Mouse (Mus musculus) myocyte (in vitro differentiated cells): ENCODE data around the gene Gm37240. TPM values are rescaled to one million over a fixed set of nuclear protein-coding genes. Genes with fewer than 3 reads are reported as not detected.

ENCODE experiments used
- H3K27me3 ChIP-seq: one replicate; pipeline ENCODE4 v1.6.1; 2011; ENCODE audit not compliant: control insufficient read depth, insufficient read depth, insufficient read length
- H3K36me3 ChIP-seq: one replicate; pipeline ENCODE4 v1.6.1; 2011; ENCODE audit not compliant: control insufficient read depth, insufficient read depth
- H3K4me2 ChIP-seq: one replicate; pipeline ENCODE4 v1.6.1; 2011; ENCODE audit warnings: low read depth, control low read depth
- H3K4me3 ChIP-seq: one replicate; pipeline ENCODE4 v1.5.1; 2011; ENCODE audit warnings: mild to moderate bottlenecking, control low read depth, moderate library complexity
- H3K79me2 ChIP-seq: one replicate; pipeline ENCODE4 v1.6.1; 2011; ENCODE audit not compliant: control insufficient read depth, insufficient read depth
- H3ac ChIP-seq: one replicate; pipeline ENCODE4 v1.6.1; 2011; ENCODE audit not compliant: control insufficient read depth, insufficient read length
- CEBPB ChIP-seq: IDR thresholded peaks from 2 replicates; pipeline ENCODE4 v1.6.1; 2011; ENCODE audit warnings: mild to moderate bottlenecking, moderate library complexity; ENCODE audit not compliant: poor library complexity, insufficient read depth, severe bottlenecking
- E2F4 ChIP-seq: IDR thresholded peaks from one replicate; pipeline ENCODE4 v1.6.1; 2011; ENCODE audit warnings: mild to moderate bottlenecking, control low read depth, moderate library complexity; ENCODE audit not compliant: insufficient read depth
- MAX ChIP-seq: IDR thresholded peaks from one replicate; pipeline ENCODE4 v1.6.1; 2011; ENCODE audit warnings: low read depth, mild to moderate bottlenecking, control low read depth
- MYOD1 ChIP-seq, 3 experiments: IDR thresholded peaks; one replicate each; pipeline ENCODE4 v1.6.1; 2011; ENCODE audit warnings: control low read depth in 2 of 3, low read depth in 2 of 3, mild to moderate bottlenecking in 2 of 3, moderate library complexity in 1 of 3; ENCODE audit not compliant: insufficient read length in 2 of 3, control insufficient read depth in 1 of 3
- MYOG ChIP-seq, 3 experiments: IDR thresholded peaks; one replicate each; pipeline ENCODE4 v1.6.1; 2011; ENCODE audit warnings: control low read depth in 2 of 3, low read depth in 2 of 3, mild to moderate bottlenecking in 2 of 3; ENCODE audit not compliant: insufficient read length in 2 of 3, control insufficient read depth in 1 of 3, insufficient read depth in 1 of 3
- POLR2A ChIP-seq: IDR thresholded peaks from one replicate; pipeline ENCODE4 v1.6.1; 2011; ENCODE audit warnings: low read depth, mild to moderate bottlenecking, control low read depth, moderate library complexity; ENCODE audit not compliant: insufficient read length
- POLR2AphosphoS2 ChIP-seq: IDR thresholded peaks from one replicate; pipeline ENCODE4 v1.6.1; 2011; ENCODE audit warnings: low read depth, control low read depth; ENCODE audit not compliant: insufficient read length
- REST ChIP-seq: IDR thresholded peaks from one replicate; pipeline ENCODE4 v1.6.1; 2011; ENCODE audit warnings: mild to moderate bottlenecking, control low read depth, moderate library complexity; ENCODE audit not compliant: insufficient read depth, insufficient read length
- SRF ChIP-seq: IDR thresholded peaks from one replicate; pipeline ENCODE4 v1.6.1; 2011; ENCODE audit warnings: low read depth; ENCODE audit not compliant: control insufficient read depth, insufficient read length
- TCF12 ChIP-seq: IDR thresholded peaks from one replicate; pipeline ENCODE4 v1.6.1; 2011; ENCODE audit warnings: mild to moderate bottlenecking, control low read depth; ENCODE audit not compliant: poor library complexity, insufficient read depth, severe bottlenecking
- TCF3 ChIP-seq: IDR thresholded peaks from one replicate; pipeline ENCODE4 v1.6.1; 2011; ENCODE audit warnings: low read depth, control low read depth; ENCODE audit not compliant: insufficient read length
- USF1 ChIP-seq: IDR thresholded peaks from one replicate; pipeline ENCODE4 v1.6.1; 2011; ENCODE audit warnings: low read depth, mild to moderate bottlenecking, control low read depth, moderate library complexity
- polyA plus RNA-seq: library from polyadenylated mRNA; unstranded; fragments of >200 nt; fragmentation: generic; extraction: Trizol; gene quantifications from one replicate; pipeline ENCODE4 v1.2.1, GENCODE M21; 2012; ENCODE audit warnings: missing spikeins

The Gm37240 gene
- polyA plus RNA-seq, 1 experiment = 8.7 TPM

- H3K27me3 ChIP-seq = no peaks in the 10 kb centered on the region
- TF ChIP-seq REST (no peak), SRF (no peak), TCF3 (no peak), MAX (no peak), USF1 (no peak), MYOD1 (IDR thresholded peaks at IDR 0.05; ENCODE audit: control insufficient read depth in 1 of 3, insufficient read length in 2 of 3, low read depth in 2 of 3) (no peak), CEBPB (no peak), E2F4 (no peak), MYOG (IDR thresholded peaks at IDR 0.05; ENCODE audit: control insufficient read depth in 1 of 3, insufficient read depth in 1 of 3, insufficient read length in 2 of 3, low read depth in 2 of 3) (no peak), TCF12 (no peak), POLR2AphosphoS2 (no peak), POLR2A (no peak)
- no peak overlapping the region for H3K4me2 ChIP-seq
- peaks cover 27% of the 10 kb centered on the region for H3K36me3 ChIP-seq
- H3K4me3 ChIP-seq = no peak overlapping the region
- no peaks in the 10 kb centered on the region for H3K79me2 ChIP-seq
- H3ac ChIP-seq = no peak overlapping the region
These were observed 914.4 kb downstream of the Gm37240 start for GRCm38 (mm10) chr3:84972881-84973280.

GRCm38 (mm10) chr3:84971561-84971960, 915.8 kb downstream of the Gm37240 start:
- peaks cover 32% of the 10 kb centered on the region for H3K36me3 ChIP-seq
- no peaks in the 10 kb centered on the region for H3K27me3 ChIP-seq
- H3K4me3 ChIP-seq = no peak overlapping the region
- H3K4me2 ChIP-seq = no peak overlapping the region
- no peaks in the 10 kb centered on the region for H3K79me2 ChIP-seq
- TF ChIP-seq POLR2A (no peak), TCF3 (no peak)
- H3ac ChIP-seq = no peak overlapping the region

DNA sequence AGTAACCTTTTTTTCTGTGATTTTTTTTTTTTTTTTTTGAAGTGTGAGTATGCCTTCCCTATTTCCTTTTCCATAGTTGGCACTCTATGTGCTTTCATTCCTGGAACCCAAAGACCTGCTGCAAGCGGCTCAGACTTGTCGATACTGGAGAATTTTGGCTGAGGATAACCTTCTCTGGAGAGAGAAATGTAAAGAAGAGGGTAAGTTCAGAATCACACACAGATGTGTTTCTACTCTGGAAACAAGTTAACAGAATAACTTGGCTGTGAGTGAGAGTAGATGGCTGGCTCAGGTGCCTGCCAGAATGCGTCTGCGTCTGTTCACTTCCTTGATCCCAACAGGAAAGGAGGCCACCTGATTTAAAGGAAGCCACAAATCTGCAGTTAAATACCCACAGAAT, 920.0 kb downstream of the Gm37240 start:
- H3K4me2 ChIP-seq = no peak overlapping the region
- no peaks in the 10 kb centered on the region for H3K79me2 ChIP-seq
- TF ChIP-seq MAX = no peak
- TF ChIP-seq POLR2A = no peak
- no peak for TF ChIP-seq TCF3
- TF ChIP-seq E2F4 = no peak
- TF ChIP-seq TCF12 = no peak
- TF ChIP-seq REST = no peak
- no peak for TF ChIP-seq CEBPB
- no peaks in the 10 kb centered on the region for H3K27me3 ChIP-seq
- no peak overlapping the region for H3ac ChIP-seq
- peaks cover 43% of the 10 kb centered on the region for H3K36me3 ChIP-seq
- H3K4me3 ChIP-seq = no peak overlapping the region

GRCm38 (mm10) chr3:84965156-84965555, 922.2 kb downstream of the Gm37240 start:
- Histone ChIP-seq H3K4me2 (no peak overlapping the region), H3K4me3 (no peak overlapping the region), H3K36me3 (peaks cover 43% of the 10 kb centered on the region), H3K79me2 (no peaks in the 10 kb centered on the region), H3ac (no peak overlapping the region), H3K27me3 (no peaks in the 10 kb centered on the region)
- no peak for TF ChIP-seq SRF
- no peak for TF ChIP-seq POLR2A
- TF ChIP-seq CEBPB = no peak
- TF ChIP-seq MAX = no peak
- TF ChIP-seq USF1 = no peak
- no peak for TF ChIP-seq MYOG (IDR thresholded peaks at IDR 0.05; ENCODE audit: control insufficient read depth in 1 of 3, insufficient read depth in 1 of 3, insufficient read length in 2 of 3, low read depth in 2 of 3)
- TF ChIP-seq E2F4 = no peak
- no peak for TF ChIP-seq REST

- Histone ChIP-seq H3K79me2 (peaks cover 12% of the 10 kb centered on the region), H3ac (no peak overlapping the region), H3K36me3 (peaks cover 1% of the 10 kb centered on the region), H3K4me2 (no peak overlapping the region), H3K27me3 (no peaks in the 10 kb centered on the region), H3K4me3 (no peak overlapping the region)
- no peak for TF ChIP-seq SRF
- TF ChIP-seq TCF3 = no peak
- no peak for TF ChIP-seq REST
- no peak for TF ChIP-seq MYOG (IDR thresholded peaks at IDR 0.05; ENCODE audit: control insufficient read depth in 1 of 3, insufficient read depth in 1 of 3, insufficient read length in 2 of 3, low read depth in 2 of 3)
- TF ChIP-seq USF1 = no peak
- no peak for TF ChIP-seq TCF12
- TF ChIP-seq CEBPB = no peak
- TF ChIP-seq POLR2AphosphoS2 = no peak
- TF ChIP-seq E2F4 = no peak
- no peak for TF ChIP-seq MYOD1 (IDR thresholded peaks at IDR 0.05; ENCODE audit: control insufficient read depth in 1 of 3, insufficient read length in 2 of 3, low read depth in 2 of 3)
- TF ChIP-seq POLR2A = no peak
- no peak for TF ChIP-seq MAX
These were observed 931.5 kb downstream of the Gm37240 start for GRCm38 (mm10) chr3:84955857-84956256.
